Mouse (Mus musculus): ENCODE results near the gene Bloc1s2. TPM values are rescaled to one million over a fixed set of nuclear protein-coding genes. Genes with fewer than 3 reads are reported as not detected.
"Not testable (repeated sequence)": the region's sequence is repeated elsewhere in the genome, so short reads cannot be mapped to it uniquely, and the experiment has no call there.

Bloc1s2 gene
- polyA plus RNA-seq, 1 experiment from 2014 or later = 53.0 TPM

- H3K27ac ChIP-seq = no peak overlapping the region
- no peak overlapping the region for H3K4me2 ChIP-seq
- H3K4me1 ChIP-seq (replicated peaks) = no peaks in the 10 kb centered on the region
- no peak for ATAC-seq (replicated peaks; ENCODE audit: insufficient number of reproducible peaks, insufficient read depth, low FRiP score, low read depth)
- peaks cover 76% of the 10 kb centered on the region for H3K36me3 ChIP-seq
- no peaks in the 10 kb centered on the region for H3K9me3 ChIP-seq (replicated peaks)
- no peak overlapping the region for H3K4me3 ChIP-seq
- H3K27me3 ChIP-seq = no peaks in the 10 kb centered on the region
- 92% methylated on average over 7 of the region's 7 CpGs for whole genome bisulfite sequencing
- H3K9ac ChIP-seq = no peak overlapping the region
Observed at GRCm38 (mm10) chr19:44121137-44121536, 25.1 kb downstream of the Bloc1s2 start.

GRCm38 (mm10) chr19:44120686-44121085 is 25.6 kb downstream of the Bloc1s2 start:
- not testable (repeated sequence) for H3K27ac ChIP-seq; H3K4me3 ChIP-seq; H3K9ac ChIP-seq; H3K4me1 ChIP-seq (replicated peaks); H3K27me3 ChIP-seq; ATAC-seq (replicated peaks; ENCODE audit: insufficient number of reproducible peaks, insufficient read depth, low FRiP score, low read depth); H3K9me3 ChIP-seq (replicated peaks); H3K4me2 ChIP-seq
- WGBS = 86% methylated on average over 9 of the region's 9 CpGs
- peaks cover 78% of the 10 kb centered on the region for H3K36me3 ChIP-seq

- H3K27me3 ChIP-seq = no peaks in the 10 kb centered on the region
- H3K4me3 ChIP-seq = no peak overlapping the region
- no peak for ATAC-seq (replicated peaks; ENCODE audit: insufficient number of reproducible peaks, insufficient read depth, low FRiP score, low read depth)
- H3K9me3 ChIP-seq (replicated peaks) = no peaks in the 10 kb centered on the region
- no peak overlapping the region for H3K9ac ChIP-seq
- no peak overlapping the region for H3K27ac ChIP-seq
- H3K4me2 ChIP-seq = no peak overlapping the region
- H3K36me3 ChIP-seq = peaks cover 69% of the 10 kb centered on the region
- H3K4me1 ChIP-seq (replicated peaks) = no peaks in the 10 kb centered on the region
Observed at GRCm38 (mm10) chr19:44117793-44118192, 28.5 kb downstream of the Bloc1s2 start.

GRCm38 (mm10) chr19:44111706-44112105 is 34.5 kb downstream of the Bloc1s2 start:
- no peak for ATAC-seq (replicated peaks; ENCODE audit: insufficient number of reproducible peaks, insufficient read depth, low FRiP score, low read depth)
- Histone ChIP-seq H3K4me2 (no peak overlapping the region), H3K27ac (no peak overlapping the region), H3K4me3 (no peak overlapping the region), H3K9ac (no peak overlapping the region), H3K36me3 (peaks cover 51% of the 10 kb centered on the region), H3K9me3 (replicated peaks) (no peaks in the 10 kb centered on the region), H3K4me1 (replicated peaks) (peaks cover 8% of the 10 kb centered on the region), H3K27me3 (no peaks in the 10 kb centered on the region)
- WGBS = 65% methylated on average over 7 of the region's 7 CpGs

- Histone ChIP-seq H3K9ac (no peak overlapping the region), H3K36me3 (peaks cover 39% of the 10 kb centered on the region), H3K27me3 (no peaks in the 10 kb centered on the region), H3K4me3 (no peak overlapping the region), H3K4me2 (no peak overlapping the region), H3K4me1 (replicated peaks) (peaks cover 15% of the 10 kb centered on the region), H3K9me3 (replicated peaks) (no peaks in the 10 kb centered on the region), H3K27ac (no peak overlapping the region)
- WGBS = 88% methylated on average over 9 of the region's 9 CpGs
- ATAC-seq (replicated peaks; ENCODE audit: insufficient number of reproducible peaks, insufficient read depth, low FRiP score, low read depth) = no peak
Observed at GRCm38 (mm10) chr19:44110356-44110755, 35.9 kb downstream of the Bloc1s2 start.

GRCm38 (mm10) chr19:44108996-44109395 is 37.2 kb downstream of the Bloc1s2 start:
- Histone ChIP-seq H3K27me3 (no peaks in the 10 kb centered on the region), H3K36me3 (peaks cover 34% of the 10 kb centered on the region), H3K4me2 (no peak overlapping the region), H3K9me3 (replicated peaks) (no peaks in the 10 kb centered on the region), H3K4me1 (replicated peaks) (peaks cover 15% of the 10 kb centered on the region), H3K4me3 (no peak overlapping the region), H3K27ac (no peak overlapping the region), H3K9ac (no peak overlapping the region)
- ATAC-seq (replicated peaks; ENCODE audit: insufficient number of reproducible peaks, insufficient read depth, low FRiP score, low read depth) = no peak

GRCm38 (mm10) chr19:44107661-44108521 is 38.4 kb downstream of the Bloc1s2 start:
- Histone ChIP-seq H3K27ac (peak overlapping the region; percentile 51), H3K4me2 (peak overlapping the region; percentile 88), H3K36me3 (peaks cover 24% of the 10 kb centered on the region), H3K27me3 (no peaks in the 10 kb centered on the region), H3K4me3 (peak overlapping the region; percentile 98), H3K9ac (peak overlapping the region; percentile 99), H3K9me3 (replicated peaks) (no peaks in the 10 kb centered on the region), H3K4me1 (replicated peaks) (peaks cover 15% of the 10 kb centered on the region)
- ATAC-seq (replicated peaks; ENCODE audit: insufficient number of reproducible peaks, insufficient read depth, low FRiP score, low read depth) = 0 out of 2 replicates have a peak, but pooled peaks have one; percentile 15
- 31% methylated on average over 22 of the region's 22 CpGs for WGBS

GRCm38 (mm10) chr19:44106831-44107660 is 39.2 kb downstream of the Bloc1s2 start, which contains the start of gene Chuk:
Chuk (minus strand) TSS chr19:44107480.
- ATAC-seq (replicated peaks; ENCODE audit: insufficient number of reproducible peaks, insufficient read depth, low FRiP score, low read depth) = peak; percentile 96
- H3K4me2 ChIP-seq = peak within 1 kb of the TSS; percentile 88
- under 1% methylated on average over 67 of the region's 67 CpGs for WGBS
- H3K4me1 ChIP-seq (replicated peaks) = peaks cover 15% of the 10 kb centered on the region
- peak within 1 kb of the TSS; percentile 53 for H3K27ac ChIP-seq
- H3K27me3 ChIP-seq = no peaks in the 10 kb centered on the region
- peak within 1 kb of the TSS; percentile 98 for H3K4me3 ChIP-seq
- H3K9ac ChIP-seq = peak within 1 kb of the TSS; percentile 99
- peaks cover 15% of the 10 kb centered on the region for H3K36me3 ChIP-seq
- no peaks in the 10 kb centered on the region for H3K9me3 ChIP-seq (replicated peaks)

GRCm38 (mm10) chr19:44104393-44104792 is 41.9 kb downstream of the Bloc1s2 start:
- no peak overlapping the region for H3K4me2 ChIP-seq
- no peak for ATAC-seq (replicated peaks; ENCODE audit: insufficient number of reproducible peaks, insufficient read depth, low FRiP score, low read depth)
- 84% methylated on average over 1 of the region's 1 CpGs for WGBS
- no peak overlapping the region for H3K27ac ChIP-seq
- no peaks in the 10 kb centered on the region for H3K9me3 ChIP-seq (replicated peaks)
- no peak overlapping the region for H3K4me3 ChIP-seq
- no peaks in the 10 kb centered on the region for H3K27me3 ChIP-seq
- peaks cover 15% of the 10 kb centered on the region for H3K4me1 ChIP-seq (replicated peaks)
- no peak overlapping the region for H3K9ac ChIP-seq
- peaks cover 5% of the 10 kb centered on the region; the same call in 1 of the 2 replicates for H3K36me3 ChIP-seq

GRCm38 (mm10) chr19:44103001-44103400 is 43.2 kb downstream of the Bloc1s2 start:
- Histone ChIP-seq H3K27me3 (no peaks in the 10 kb centered on the region), H3K9me3 (replicated peaks) (no peaks in the 10 kb centered on the region), H3K4me2 (no peak overlapping the region), H3K9ac (no peak overlapping the region), H3K36me3 (peaks cover 7% of the 10 kb centered on the region; the same call in 1 of the 2 replicates), H3K4me3 (no peak overlapping the region), H3K4me1 (replicated peaks) (peaks cover 12% of the 10 kb centered on the region), H3K27ac (no peak overlapping the region)
- ATAC-seq (replicated peaks; ENCODE audit: insufficient number of reproducible peaks, insufficient read depth, low FRiP score, low read depth) = no peak
- WGBS = 81% methylated on average over 3 of the region's 3 CpGs

GRCm38 (mm10) chr19:44100840-44101239 is 45.4 kb downstream of the Bloc1s2 start:
- H3K27me3 ChIP-seq = no peaks in the 10 kb centered on the region
- H3K27ac ChIP-seq = no peak overlapping the region
- H3K4me3 ChIP-seq = no peak overlapping the region
- ATAC-seq (replicated peaks; ENCODE audit: insufficient number of reproducible peaks, insufficient read depth, low FRiP score, low read depth) = no peak
- no peaks in the 10 kb centered on the region for H3K9me3 ChIP-seq (replicated peaks)
- peaks cover 23% of the 10 kb centered on the region for H3K36me3 ChIP-seq
- no peaks in the 10 kb centered on the region for H3K4me1 ChIP-seq (replicated peaks)
- H3K4me2 ChIP-seq = no peak overlapping the region
- H3K9ac ChIP-seq = no peak overlapping the region

All from heart, embryonic 15.5 days (tissue).